Mouse (Mus musculus): ENCODE measurements at regions not wholly inside any gene's neighbourhood (a gene's known extent, or its start where the extent isn't known, plus 50 kb on each side); places are given as distances from the start of the nearest gene placed in this dataset.

GRCm38 (mm10) chr12:106852736-106853135 is 635.7 kb upstream of the 3110018I06Rik start:
- TF ChIP-seq POLR2A (IDR thresholded peaks at IDR 0.05; ENCODE audit: borderline replicate concordance, insufficient read depth, low read length): no peak
- no peak for TF ChIP-seq CTCF (IDR thresholded peaks at IDR 0.05; ENCODE audit: borderline replicate concordance, insufficient read depth, low read depth, low read length)

All from cerebellum, adult 2 months (tissue).